Mouse (Mus musculus): ENCODE measurements around the gene Hmg20a. TPM values are rescaled to one million over a fixed set of nuclear protein-coding genes. Genes with fewer than 3 reads are reported as not detected.
"Not testable (repeated sequence)": the region's sequence is repeated elsewhere in the genome, so short reads cannot be mapped to it uniquely, and the experiment has no call there.

Gene Hmg20a
- total and polyA plus RNA-seq, 3 experiments, result 8.5 to 14.5 (median 13.6) TPM

DNA sequence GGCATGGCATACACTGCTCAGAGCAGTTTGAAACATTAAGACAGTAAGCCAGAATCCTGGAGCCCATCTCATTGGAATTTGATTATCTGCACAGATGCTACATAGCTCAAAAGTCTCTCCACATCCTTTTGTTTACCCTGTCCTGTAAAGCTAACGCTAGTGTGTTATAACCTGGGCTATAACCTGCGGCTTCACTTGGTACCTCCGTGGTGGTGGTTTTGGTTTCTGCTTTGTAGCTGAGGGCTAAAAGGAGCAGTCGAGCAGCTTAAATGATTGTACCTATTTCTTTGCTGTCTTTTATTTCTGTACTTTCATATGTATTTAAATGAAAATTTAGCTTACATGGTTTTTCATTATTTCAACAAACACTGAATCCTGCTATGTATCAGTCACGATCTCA is 3.6 kb downstream of the Hmg20a start:
- Histone ChIP-seq H3K27me3 (replicated peaks) (no peaks in the 10 kb centered on the region), H3K4me1 (ENCODE audit: control insufficient read depth in 1 of 2, insufficient read depth in 2 of 2) (peaks cover 8 to 43% of the 10 kb centered on the region in 2 experiments), H3K79me2 (replicated peaks; ENCODE audit: control insufficient read depth, extremely low read depth, insufficient read depth, poor library complexity, severe bottlenecking) (peaks cover 45% of the 10 kb centered on the region), H3K4me2 (ENCODE audit: insufficient read depth, low read depth, poor library complexity, severe bottlenecking) (peak overlapping the region; percentile 93), H3K9ac (ENCODE audit: insufficient read depth, low read depth) (peak overlapping the region; percentile 81), H3K4me3 (replicated peaks in 1 of 3; ENCODE audit: low read depth in 2 of 3, low read length in 2 of 3, poor library complexity in 1 of 3) (peak overlapping the region; percentile 41 to 53 (median 52)), H3K27ac (ENCODE audit: insufficient read depth, low read depth) (peak overlapping the region; percentile 15; the same call in 1 of the 2 replicates), H3K9me3 (replicated peaks; ENCODE audit: low read length) (no peaks in the 10 kb centered on the region), H3K36me3 (replicated peaks in 1 of 2; ENCODE audit: control insufficient read depth in 1 of 2, insufficient read depth in 1 of 2, low read length in 1 of 2) (peaks cover 0 to 6% of the 10 kb centered on the region in 2 experiments)
- TF ChIP-seq CHD1 (IDR thresholded peaks at IDR 0.05; ENCODE audit: low read depth, low read length), result no peak
- TF ChIP-seq TBP (conservative IDR thresholded peaks at IDR 0.05; ENCODE audit: low read depth, low read length), result 0 out of 2 replicates have a peak, but pooled peaks have one; percentile 37
- TF ChIP-seq POLR2A (IDR thresholded peaks at IDR 0.05; ENCODE audit: low read depth, low read length), result 0 out of 2 replicates have a peak, but pooled peaks have one; percentile 5
- 0 out of 2 replicates have a peak, but pooled peaks have one; percentile 9 for TF ChIP-seq EP300 (IDR thresholded peaks at IDR 0.05; ENCODE audit: low read length)
- dilution Hi-C loops (cut with MboI; ENCODE audit: extremely low pct_ligation_motif_present, extremely low pct_unique_long_range_greater_than_20kb, low sequenced_read_pairs), result no loop called here
- DNase-seq (ENCODE audit: extremely low read depth), result no peak
- in situ Hi-C loops (cut with MboI; ENCODE audit: low pct_ligation_motif_present, low pct_unique_long_range_greater_than_20kb, low sequenced_read_pairs), result loop anchor here (5.0 to 25.0 kb wide), 2 partner anchors 80 to 160 kb away; no protein-coding TSS in a partner anchor

DNA sequence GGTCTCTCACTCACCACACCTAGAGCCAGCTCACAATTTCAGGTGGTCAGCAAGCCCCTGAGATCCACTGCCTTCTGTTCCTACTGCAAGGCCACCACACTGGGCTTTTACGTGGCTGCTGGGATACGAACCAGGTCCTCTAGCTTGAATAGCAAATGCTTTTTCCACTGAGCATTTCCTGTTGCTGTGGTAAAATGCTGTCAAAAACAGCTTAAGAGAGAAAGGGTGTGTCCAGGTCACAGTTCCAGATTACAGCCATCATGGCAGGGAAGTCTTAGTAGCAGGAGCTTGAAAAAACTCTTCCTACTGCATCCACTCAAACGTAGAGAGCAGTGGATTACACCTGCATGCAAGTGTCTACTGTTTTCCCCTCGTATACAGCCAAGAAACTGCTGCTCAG is 6.5 kb downstream of the Hmg20a start:
- in situ Hi-C loops (cut with MboI; ENCODE audit: low pct_ligation_motif_present, low pct_unique_long_range_greater_than_20kb, low sequenced_read_pairs) (loop anchor here (5.0 to 25.0 kb wide), 2 partner anchors 77 to 163 kb away; no protein-coding TSS in a partner anchor), dilution Hi-C loops (cut with MboI; ENCODE audit: extremely low pct_ligation_motif_present, extremely low pct_unique_long_range_greater_than_20kb, low sequenced_read_pairs) (no loop called here)
- H3K27me3 ChIP-seq (replicated peaks), result no peaks in the 10 kb centered on the region
- H3K36me3 ChIP-seq (replicated peaks in 1 of 2; ENCODE audit: control insufficient read depth in 1 of 2, insufficient read depth in 1 of 2, low read length in 1 of 2), result peaks cover 0 to 8% of the 10 kb centered on the region in 2 experiments
- peaks cover 46% of the 10 kb centered on the region for H3K79me2 ChIP-seq (replicated peaks; ENCODE audit: control insufficient read depth, extremely low read depth, insufficient read depth, poor library complexity, severe bottlenecking)
- peak overlapping the region; percentile 57 for H3K4me2 ChIP-seq (ENCODE audit: insufficient read depth, low read depth, poor library complexity, severe bottlenecking)
- H3K4me1 ChIP-seq (ENCODE audit: control insufficient read depth in 1 of 2, insufficient read depth in 2 of 2), result peaks cover 8 to 53% of the 10 kb centered on the region in 2 experiments
- no peak overlapping the region for H3K9ac ChIP-seq (ENCODE audit: insufficient read depth, low read depth)
- DNase-seq (ENCODE audit: extremely low read depth), result no peak
- no peak overlapping the region for H3K27ac ChIP-seq (ENCODE audit: insufficient read depth, low read depth)
- H3K9me3 ChIP-seq (replicated peaks; ENCODE audit: low read length), result no peaks in the 10 kb centered on the region
- H3K4me3 ChIP-seq (replicated peaks in 1 of 3; ENCODE audit: low read depth in 2 of 3, low read length in 2 of 3, poor library complexity in 1 of 3), result no peak overlapping the region
- TF ChIP-seq SIN3A (IDR thresholded peaks at IDR 0.05; ENCODE audit: low read length) (no peak), CTCF (conservative IDR thresholded peaks at IDR 0.05 in 1 of 2, IDR thresholded peaks at IDR 0.05 in 1 of 2; ENCODE audit: low read depth in 2 of 2, low read length in 2 of 2) (no peak), GABPA (IDR thresholded peaks at IDR 0.05; ENCODE audit: insufficient replicate concordance, low read depth, low read length) (no peak), POLR2AphosphoS2 (IDR thresholded peaks at IDR 0.05; ENCODE audit: low read depth, low read length) (no peak), USF1 (IDR thresholded peaks at IDR 0.05; ENCODE audit: low read depth, low read length) (no peak), HCFC1 (IDR thresholded peaks at IDR 0.05; ENCODE audit: low read depth, low read length) (no peak)

DNA sequence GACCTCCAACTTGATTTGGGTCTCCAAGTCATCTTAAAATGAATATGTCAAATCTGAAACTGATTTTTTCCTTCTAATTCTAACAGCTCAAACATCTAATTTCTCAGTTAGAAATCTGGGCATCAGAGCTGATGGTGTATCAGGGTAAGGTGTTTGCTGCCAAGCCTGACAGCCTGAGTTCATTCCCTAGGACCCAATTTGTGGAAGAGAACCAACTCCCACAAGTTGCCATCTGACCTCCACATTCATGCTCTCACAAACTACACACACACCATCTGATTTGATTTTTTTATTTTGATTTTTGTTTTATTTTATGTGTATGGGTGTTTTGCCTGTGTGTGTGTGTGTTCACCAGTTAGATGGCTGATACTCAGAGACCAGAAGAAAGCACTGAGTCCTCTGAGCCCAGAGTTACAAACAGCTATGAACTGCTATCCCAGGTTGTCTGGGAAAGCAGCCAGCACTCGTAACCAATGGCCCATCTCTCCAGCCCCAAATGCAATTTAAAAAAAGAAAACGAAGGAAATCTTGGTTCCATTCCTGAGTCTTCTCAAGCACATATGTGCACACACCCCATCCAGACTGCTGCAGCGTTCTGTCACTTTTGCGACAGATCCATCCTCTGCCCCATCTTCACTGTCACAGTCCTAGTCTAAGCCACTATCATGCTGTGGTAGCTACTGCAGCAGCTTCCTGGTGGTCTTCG is 17.6 kb downstream of the Hmg20a start:
- Histone ChIP-seq H3K4me2 (ENCODE audit: insufficient read depth, low read depth, poor library complexity, severe bottlenecking) (no peak overlapping the region), H3K4me3 (replicated peaks in 1 of 3; ENCODE audit: low read depth in 2 of 3, low read length in 2 of 3, poor library complexity in 1 of 3) (no peak overlapping the region), H3K27me3 (replicated peaks) (no peaks in the 10 kb centered on the region), H3K9me3 (replicated peaks; ENCODE audit: low read length) (no peaks in the 10 kb centered on the region), H3K4me1 (ENCODE audit: control insufficient read depth in 1 of 2, insufficient read depth in 2 of 2) (no peaks in the 10 kb centered on the region), H3K79me2 (replicated peaks; ENCODE audit: control insufficient read depth, extremely low read depth, insufficient read depth, poor library complexity, severe bottlenecking) (no peaks in the 10 kb centered on the region), H3K36me3 (replicated peaks in 1 of 2; ENCODE audit: control insufficient read depth in 1 of 2, insufficient read depth in 1 of 2, low read length in 1 of 2) (peaks cover 0 to 2% of the 10 kb centered on the region in 2 experiments), H3K27ac (ENCODE audit: insufficient read depth, low read depth) (no peak overlapping the region), H3K9ac (ENCODE audit: insufficient read depth, low read depth) (no peak overlapping the region)
- no peak for TF ChIP-seq POLR2AphosphoS2 (IDR thresholded peaks at IDR 0.05; ENCODE audit: low read depth, low read length)
- TF ChIP-seq RAD21 (IDR thresholded peaks at IDR 0.05; ENCODE audit: low read depth, low read length), result no peak
- no peak for TF ChIP-seq JUND (conservative IDR thresholded peaks at IDR 0.05; ENCODE audit: low read depth, low read length)
- no peak for TF ChIP-seq ZKSCAN1 (IDR thresholded peaks at IDR 0.05; ENCODE audit: borderline replicate concordance, low read depth, low read length)
- no peak for TF ChIP-seq POLR2A (IDR thresholded peaks at IDR 0.05; ENCODE audit: low read depth, low read length)
- no peak for DNase-seq (ENCODE audit: extremely low read depth)
- in situ Hi-C loops (cut with MboI; ENCODE audit: low pct_ligation_motif_present, low pct_unique_long_range_greater_than_20kb, low sequenced_read_pairs) (no loop called here), dilution Hi-C loops (cut with MboI; ENCODE audit: extremely low pct_ligation_motif_present, extremely low pct_unique_long_range_greater_than_20kb, low sequenced_read_pairs) (no loop called here)

DNA sequence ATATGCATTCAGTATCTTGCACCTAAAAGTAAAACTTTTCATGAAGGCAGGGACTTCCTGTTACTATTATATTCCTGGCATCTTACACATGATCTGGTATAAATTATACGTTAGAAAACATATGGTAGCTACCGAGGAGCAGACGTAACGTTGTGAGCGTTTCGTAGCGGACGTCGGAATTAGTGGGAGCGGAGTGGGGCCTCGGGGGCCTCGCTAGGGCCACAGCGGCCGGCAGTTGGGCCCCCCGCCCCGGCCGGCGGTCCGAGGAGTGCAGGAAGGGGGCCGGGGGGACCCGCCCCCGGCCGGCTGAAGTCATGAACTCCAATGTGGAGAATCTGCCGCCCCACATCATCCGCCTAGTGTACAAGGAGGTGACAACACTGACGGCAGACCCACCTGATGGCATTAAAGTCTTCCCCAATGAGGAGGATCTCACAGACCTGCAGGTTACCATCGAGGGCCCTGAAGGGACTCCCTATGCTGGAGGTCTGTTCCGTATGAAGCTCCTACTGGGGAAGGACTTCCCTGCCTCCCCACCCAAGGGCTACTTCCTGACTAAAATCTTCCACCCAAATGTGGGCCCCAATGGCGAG is 19.0 kb downstream of the Hmg20a start:
- H3K9me3 ChIP-seq (replicated peaks; ENCODE audit: low read length); in situ Hi-C loops (cut with MboI; ENCODE audit: low pct_ligation_motif_present, low pct_unique_long_range_greater_than_20kb, low sequenced_read_pairs); dilution Hi-C loops (cut with MboI; ENCODE audit: extremely low pct_ligation_motif_present, extremely low pct_unique_long_range_greater_than_20kb, low sequenced_read_pairs); H3K36me3 ChIP-seq (replicated peaks in 1 of 2; ENCODE audit: control insufficient read depth in 1 of 2, insufficient read depth in 1 of 2, low read length in 1 of 2); H3K9ac ChIP-seq (ENCODE audit: insufficient read depth, low read depth); H3K27me3 ChIP-seq (replicated peaks); H3K27ac ChIP-seq (ENCODE audit: insufficient read depth, low read depth); H3K4me2 ChIP-seq (ENCODE audit: insufficient read depth, low read depth, poor library complexity, severe bottlenecking); DNase-seq (ENCODE audit: extremely low read depth); H3K4me3 ChIP-seq (replicated peaks in 1 of 3; ENCODE audit: low read depth in 2 of 3, low read length in 2 of 3, poor library complexity in 1 of 3); H3K79me2 ChIP-seq (replicated peaks; ENCODE audit: control insufficient read depth, extremely low read depth, insufficient read depth, poor library complexity, severe bottlenecking); H3K4me1 ChIP-seq (ENCODE audit: control insufficient read depth in 1 of 2, insufficient read depth in 2 of 2): not testable (repeated sequence)

All from CH12.LX (cell line).